Mouse (Mus musculus): ENCODE results near the gene Pigg. TPM values are rescaled to one million over a fixed set of nuclear protein-coding genes. Genes with fewer than 3 reads are reported as not detected.

The Pigg gene
- polyA plus RNA-seq, 1 experiment from 2014 or later: 6.1 TPM

Other genes starting within 250 kb of the Pigg start
- 163 and 189 TPM in 2 replicates for gene Mtf2, start 246.9 kb upstream of the Pigg start, polyA plus RNA-seq (2016; fragmentation: Nextera tagmentation; extraction: Ambion mirVana)
- 24.3 and 28.3 TPM in 2 replicates for gene Tmed5, start 180.0 kb upstream of the Pigg start, polyA plus RNA-seq (2016; fragmentation: Nextera tagmentation; extraction: Ambion mirVana)
- gene Ccdc18, start 179.7 kb upstream of the Pigg start, polyA plus RNA-seq (2016; fragmentation: Nextera tagmentation; extraction: Ambion mirVana): 9.5 and 13.2 TPM in 2 replicates
- 43.4 and 46.4 TPM in 2 replicates for gene Dr1, start 43.7 kb upstream of the Pigg start, polyA plus RNA-seq (2016; fragmentation: Nextera tagmentation; extraction: Ambion mirVana)
- not detected in 2 replicates for gene Gm42517, start 55.3 kb downstream of the Pigg start, polyA plus RNA-seq (2016; fragmentation: Nextera tagmentation; extraction: Ambion mirVana)
- gene Pde6b, start 75.8 kb downstream of the Pigg start, polyA plus RNA-seq (2016; fragmentation: Nextera tagmentation; extraction: Ambion mirVana): 0.11 and 0.34 TPM in 2 replicates
- 385 and 399 TPM in 2 replicates for gene Atp5k, start 121.8 kb downstream of the Pigg start, polyA plus RNA-seq (2016; fragmentation: Nextera tagmentation; extraction: Ambion mirVana)
- 0.09 and 0.20 TPM in 2 replicates for gene Mfsd7a, start 136.3 kb downstream of the Pigg start, polyA plus RNA-seq (2016; fragmentation: Nextera tagmentation; extraction: Ambion mirVana)
- gene Pcgf3, start 148.6 kb downstream of the Pigg start, polyA plus RNA-seq (2016; fragmentation: Nextera tagmentation; extraction: Ambion mirVana): 24.1 and 27.1 TPM in 2 replicates
- 0.14 and 0.30 TPM in 2 replicates for gene Cplx1, start 237.4 kb downstream of the Pigg start, polyA plus RNA-seq (2016; fragmentation: Nextera tagmentation; extraction: Ambion mirVana)